Mouse (Mus musculus) hematopoietic stem cell, adult 5-6 weeks (primary cell): ENCODE measurements around the gene Msi1. TPM values are rescaled to one million over a fixed set of nuclear protein-coding genes. Genes with fewer than 3 reads are reported as not detected.
"Not testable (repeated sequence)": the region's sequence is repeated elsewhere in the genome, so short reads cannot be mapped to it uniquely, and the experiment has no call there.

ENCODE experiments used
- ATAC-seq, 2 experiments: fragments of 125-278 bp in 1 of 2; replicated peaks in 1 of 2; 2 replicates each; pipeline ENCODE4 v1.8.0; 2016 to 2017; ENCODE audit warnings: inconsistent platforms in 2 of 2, mild to moderate bottlenecking in 2 of 2, moderate number of reproducible peaks in 2 of 2, low read depth in 1 of 2, moderate TSS enrichment in 1 of 2; ENCODE audit not compliant: low FRiP score in 2 of 2, poor library complexity in 2 of 2, severe bottlenecking in 2 of 2, insufficient read depth in 1 of 2, low TSS enrichment in 1 of 2
- total RNA-seq: library from RNA; stranded (forward); fragments of 172-1452, 232-1000 nt; gene quantifications from 2 replicates; pipeline ENCODE4 v1.2.3, GENCODE M21; 2017

Msi1 gene
- total RNA-seq, 1 experiment from 2014 or later = not detected

DNA sequence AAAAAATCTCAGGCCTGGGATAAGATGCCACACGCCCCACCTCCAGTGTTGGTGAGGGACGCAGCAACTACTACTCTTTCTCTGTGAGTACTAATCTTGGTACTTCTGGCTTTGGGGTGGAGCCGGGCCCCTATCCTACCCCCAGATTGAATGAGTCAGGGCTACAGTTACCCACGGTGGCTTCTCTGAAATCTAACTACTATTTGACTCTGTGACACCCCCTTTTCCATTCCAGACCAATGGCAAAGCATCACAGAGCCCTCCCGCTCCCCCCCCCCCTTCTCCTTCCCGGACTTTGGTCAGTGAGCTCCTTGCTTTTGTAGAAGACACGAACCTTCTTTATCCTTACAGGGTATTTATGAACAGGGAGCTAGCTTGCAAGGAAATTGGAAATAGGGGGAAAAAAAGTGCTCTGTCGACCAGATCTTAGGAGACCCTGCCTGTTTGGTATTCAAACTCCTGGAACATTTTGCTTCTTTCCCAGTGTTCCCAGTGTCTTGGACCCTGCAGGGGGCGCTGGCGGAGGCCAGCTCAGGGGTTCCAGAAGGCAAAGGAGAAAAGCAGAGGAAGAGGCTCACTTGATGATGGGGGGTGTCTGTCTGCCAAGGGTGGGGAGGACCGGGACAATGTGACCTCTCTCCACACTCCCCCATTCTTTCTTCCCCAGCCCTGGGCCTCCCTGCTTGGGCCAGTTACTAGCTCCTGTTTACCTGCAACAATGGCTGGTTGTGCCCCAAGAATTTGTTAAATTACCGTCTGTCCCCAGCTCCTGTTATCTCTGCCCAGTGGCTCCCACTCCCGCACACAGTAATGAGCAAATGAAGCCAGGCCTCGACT, 1.9 kb downstream of the Msi1 start:
- no peak for ATAC-seq

DNA sequence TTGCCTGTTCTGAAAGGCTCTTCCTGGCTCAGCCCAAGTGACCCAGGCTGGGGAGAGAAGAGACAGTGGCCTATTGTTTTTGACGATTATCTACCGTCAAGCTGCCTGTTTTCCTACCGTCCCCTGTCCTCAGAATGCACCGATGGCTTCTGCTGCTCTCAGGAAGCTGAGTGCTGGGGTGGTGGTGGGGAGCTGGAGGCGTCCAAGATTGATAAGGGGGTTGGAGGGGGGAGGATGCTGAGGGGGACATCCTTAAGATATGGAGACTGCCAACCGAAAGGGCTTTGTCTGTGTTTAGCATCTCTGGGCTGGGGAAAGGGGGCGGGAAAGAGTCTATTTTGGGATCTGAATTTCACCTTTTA, 2.5 kb downstream of the Msi1 start:
- ATAC-seq = no peak

DNA sequence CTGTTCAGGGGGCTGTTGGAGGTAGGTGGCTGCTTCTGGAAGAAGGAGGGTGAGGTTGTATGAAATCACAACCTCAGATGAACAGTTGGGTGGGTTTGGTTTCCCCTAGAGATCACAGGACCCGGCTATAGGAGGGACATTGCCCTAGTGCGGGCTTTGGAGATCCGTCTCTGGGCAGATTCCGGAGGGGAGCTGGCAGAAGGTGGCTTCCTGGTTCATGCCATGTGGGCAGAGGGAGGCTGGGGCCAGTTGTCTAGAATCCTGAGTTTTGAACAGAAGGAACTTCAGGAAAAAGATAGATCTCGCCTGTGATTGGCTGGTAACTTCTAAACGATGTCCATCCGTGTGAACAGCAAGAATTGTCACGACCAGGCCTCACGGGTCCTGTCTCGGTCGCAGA, 3.0 kb downstream of the Msi1 start:
- ATAC-seq = no peak

DNA sequence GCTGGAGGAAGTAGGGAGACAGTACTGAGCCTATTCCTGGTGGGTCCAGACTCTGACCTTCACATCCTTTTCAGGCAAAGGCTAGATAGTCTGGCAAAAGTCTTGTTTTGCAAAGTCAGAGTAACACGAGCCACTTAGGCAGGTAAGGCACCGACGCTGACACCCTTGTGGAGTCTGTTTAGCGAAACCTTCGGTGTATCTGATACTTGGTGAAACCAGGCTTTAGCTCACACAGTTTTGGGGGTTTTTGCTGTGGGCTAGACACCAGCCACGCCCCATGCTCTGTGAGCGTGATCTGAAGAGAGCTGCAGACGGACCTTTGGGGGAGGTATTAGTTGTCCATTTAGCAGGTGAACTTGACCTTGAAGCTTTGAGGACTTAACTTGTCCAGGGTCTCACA, 3.8 kb downstream of the Msi1 start:
- ATAC-seq = no peak

DNA sequence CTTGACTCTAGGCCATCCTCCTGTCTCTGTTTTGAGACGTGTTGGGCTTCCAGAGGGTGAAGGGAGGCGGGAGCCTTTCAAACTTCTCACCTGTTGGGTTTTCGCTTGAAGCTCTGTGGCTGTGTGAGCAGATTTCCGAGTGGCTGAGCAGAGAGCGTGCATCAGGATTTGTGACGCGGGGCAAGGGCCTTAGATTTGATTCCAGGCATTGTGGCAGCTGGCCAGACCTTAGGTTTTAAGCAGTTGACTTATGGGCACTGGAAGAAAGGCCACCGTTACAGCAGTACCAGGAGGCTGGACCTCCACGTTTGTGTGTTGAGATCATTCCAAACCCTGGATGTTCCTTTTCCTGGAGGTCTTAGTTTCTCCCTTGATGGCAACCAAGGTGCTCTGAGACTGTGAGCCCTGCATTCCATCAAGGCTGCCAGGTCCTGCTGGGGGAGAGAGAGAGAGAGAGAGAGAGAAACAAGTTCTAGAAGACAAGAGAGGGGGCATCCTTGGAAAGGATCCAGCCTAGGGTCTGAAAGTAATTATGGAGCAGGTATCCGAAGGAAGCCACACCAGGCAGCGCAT, 5.0 kb downstream of the Msi1 start:
- no peak for ATAC-seq

DNA sequence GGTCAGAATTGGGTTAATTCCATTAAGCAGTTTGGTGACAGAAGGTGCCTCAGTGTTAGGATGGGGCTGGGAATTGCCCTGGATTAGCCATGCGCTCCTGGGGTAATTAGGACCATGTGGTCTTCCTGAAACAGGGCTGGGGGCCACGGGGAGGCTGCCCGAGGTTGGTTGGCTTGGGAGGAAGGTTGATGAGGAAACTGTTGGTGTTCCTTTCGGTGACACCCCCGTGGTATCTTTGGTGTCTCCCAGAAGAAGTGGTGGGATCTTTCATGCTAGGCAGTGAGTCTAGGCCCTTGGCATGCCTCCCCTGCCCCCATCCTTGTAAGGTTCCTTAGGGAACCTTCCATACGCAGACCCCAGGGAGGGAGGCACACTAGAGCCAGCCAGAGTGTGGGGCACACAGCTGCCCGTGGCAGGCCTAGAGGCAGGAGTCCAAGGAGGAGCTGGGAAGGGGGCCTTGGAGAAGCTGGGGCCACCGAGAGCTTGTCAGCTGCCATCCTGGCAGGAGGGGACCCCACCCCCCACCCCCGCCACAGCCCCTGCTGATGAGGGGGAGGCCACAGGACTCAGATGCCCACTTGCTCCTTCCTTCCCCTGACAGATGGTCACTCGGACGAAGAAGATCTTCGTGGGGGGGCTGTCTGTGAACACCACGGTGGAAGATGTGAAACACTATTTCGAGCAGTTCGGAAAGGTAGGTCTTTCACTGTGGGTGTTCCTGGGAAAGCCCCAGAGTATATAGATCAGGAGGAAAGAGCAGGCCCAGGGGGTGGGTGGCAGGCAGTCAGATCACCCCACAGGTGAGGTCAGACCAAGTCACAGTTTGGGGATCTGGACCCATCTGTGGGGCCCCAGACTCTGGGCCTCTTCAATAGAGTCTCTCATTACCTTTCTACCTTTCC, 5.7 kb downstream of the Msi1 start:
- ATAC-seq = no peak

DNA sequence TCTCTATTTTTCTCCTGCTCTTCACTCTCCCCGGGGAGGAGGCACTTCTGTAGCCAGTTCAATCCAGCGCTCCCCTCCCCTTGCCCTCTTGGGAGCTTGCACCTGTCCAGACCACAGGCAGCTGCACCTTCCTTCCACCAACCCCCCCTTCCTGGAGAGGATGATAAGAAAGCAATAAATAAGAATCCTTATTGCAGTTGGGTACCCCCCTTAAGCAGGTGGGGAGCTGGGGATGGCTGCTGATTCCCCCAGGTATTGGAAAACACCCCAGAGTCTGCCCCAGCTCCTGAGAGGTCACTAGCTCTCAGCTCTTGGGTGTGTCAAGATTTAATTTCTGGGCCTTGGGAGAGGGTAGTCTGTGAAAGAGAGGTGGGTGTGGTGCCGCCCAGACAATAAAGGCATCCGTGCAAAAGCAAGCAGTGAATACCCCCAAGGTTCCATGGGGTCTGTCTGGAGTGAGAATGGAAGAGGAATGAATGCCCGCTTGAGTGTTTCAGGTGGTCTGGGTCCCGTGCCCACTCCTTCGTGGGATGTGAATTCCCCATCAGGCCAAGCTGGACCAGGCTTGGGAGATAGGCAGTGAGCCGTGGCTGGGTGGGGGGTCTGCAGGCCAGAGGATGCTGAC, 6.5 kb downstream of the Msi1 start:
- ATAC-seq = no peak

DNA sequence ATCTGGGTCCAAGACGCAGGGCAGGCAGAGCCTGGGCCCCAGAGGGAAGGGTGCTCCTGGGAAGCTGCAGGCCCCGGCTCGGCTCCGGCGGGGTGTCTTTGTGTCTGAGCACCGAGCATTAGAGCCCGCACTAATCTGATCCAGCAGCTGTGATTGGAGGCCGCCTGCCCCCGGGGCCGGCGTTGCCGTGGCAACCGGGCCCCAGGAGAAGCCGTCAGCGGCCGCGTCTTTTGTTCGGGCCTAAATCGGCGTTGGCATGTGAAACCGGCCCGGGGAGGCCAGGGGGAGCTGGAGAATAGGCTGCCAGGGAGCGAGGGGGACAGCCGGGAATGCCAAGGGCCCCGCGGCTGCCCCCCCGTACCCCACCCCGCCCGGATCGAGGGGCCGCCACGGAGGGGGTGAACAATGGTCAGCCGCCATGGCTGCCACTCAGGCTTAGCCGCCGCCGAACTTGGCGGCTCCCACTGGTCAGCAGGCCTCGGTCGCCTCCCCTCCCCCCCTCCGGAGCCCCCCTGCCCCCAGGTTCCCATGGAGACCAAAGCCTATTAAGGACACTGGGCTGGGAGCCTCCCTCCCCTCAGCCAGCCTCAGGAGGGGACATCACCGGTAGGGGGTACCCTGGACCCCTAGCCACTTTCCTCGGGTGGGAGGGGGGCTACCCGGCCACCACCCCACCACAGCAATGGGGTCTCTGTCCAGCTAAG, 7.2 kb downstream of the Msi1 start:
- 0 out of 4 replicates have a peak, but pooled peaks of 1 of the 2 experiments have one; percentile 30 for ATAC-seq

DNA sequence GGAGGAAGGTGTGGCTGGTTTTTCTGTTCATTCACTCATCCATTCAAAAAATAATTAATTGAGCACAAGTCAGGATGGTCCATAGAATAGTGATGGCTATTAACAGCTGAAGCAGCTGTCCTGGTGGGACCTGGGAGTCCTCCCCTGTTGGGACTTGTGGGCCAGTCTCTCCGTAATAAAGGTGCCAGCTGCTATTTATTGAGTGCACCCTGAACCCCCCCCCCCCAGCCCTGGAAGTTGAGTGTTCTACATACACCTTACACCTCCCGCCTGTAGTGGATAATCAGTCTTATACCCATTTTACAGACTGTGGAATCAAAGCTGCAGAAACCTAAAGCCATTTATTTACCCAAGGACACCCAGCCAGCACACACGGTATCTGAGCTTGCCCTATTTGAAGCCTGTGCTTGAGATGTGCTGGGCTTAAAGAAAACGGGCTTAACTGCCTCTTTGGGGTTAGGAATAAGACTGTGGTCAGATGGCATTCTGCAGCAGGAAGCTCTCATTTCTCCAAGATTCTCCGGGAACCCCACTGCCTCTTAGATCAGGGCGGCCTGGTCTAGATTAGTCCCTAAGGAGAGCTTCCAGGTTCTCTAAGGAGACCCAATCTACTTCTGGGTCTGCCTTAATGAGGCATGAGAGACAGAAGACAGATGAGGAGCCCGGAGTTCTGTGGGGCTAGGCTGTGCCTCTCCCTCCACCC, 8.0 kb downstream of the Msi1 start:
- ATAC-seq = no peak

DNA sequence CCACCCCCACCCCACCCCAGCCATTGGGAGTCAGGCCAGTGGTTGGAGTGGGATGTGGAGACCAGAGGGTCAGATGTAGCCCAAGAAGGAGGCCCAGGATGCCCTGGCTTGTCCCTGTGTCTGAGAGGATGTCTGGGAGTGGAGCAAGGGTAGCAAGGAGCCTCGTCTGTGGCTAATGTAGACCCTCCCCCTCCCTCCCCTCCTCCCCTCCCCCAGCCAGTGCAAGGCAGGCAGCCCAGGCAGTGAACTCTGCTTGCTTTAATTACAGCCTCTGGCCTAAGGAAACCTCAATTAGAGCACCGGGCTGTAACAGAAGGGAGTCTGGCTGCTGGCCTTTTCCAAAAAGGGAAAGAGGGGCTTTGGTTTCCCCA, 8.5 kb downstream of the Msi1 start:
- no peak for ATAC-seq

DNA sequence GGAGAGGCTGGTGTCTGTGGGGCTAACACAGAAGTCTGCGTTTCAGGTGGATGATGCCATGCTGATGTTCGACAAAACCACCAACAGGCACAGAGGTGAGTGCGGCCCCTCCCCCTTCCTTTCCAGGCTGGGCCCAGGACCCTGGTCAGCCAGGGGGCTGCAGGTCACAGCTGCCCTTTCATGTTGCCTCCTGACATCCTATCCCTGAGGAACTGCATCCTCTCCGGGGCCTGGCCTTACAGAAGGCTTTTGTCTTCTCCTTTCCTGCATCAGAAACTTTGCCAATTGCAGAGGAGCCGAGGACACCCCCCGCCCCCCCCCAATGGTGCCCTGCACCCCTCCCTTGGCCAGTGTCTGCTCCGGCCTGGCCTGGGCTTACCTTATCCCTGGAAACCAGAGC, 9.3 kb downstream of the Msi1 start:
- ATAC-seq = no peak

DNA sequence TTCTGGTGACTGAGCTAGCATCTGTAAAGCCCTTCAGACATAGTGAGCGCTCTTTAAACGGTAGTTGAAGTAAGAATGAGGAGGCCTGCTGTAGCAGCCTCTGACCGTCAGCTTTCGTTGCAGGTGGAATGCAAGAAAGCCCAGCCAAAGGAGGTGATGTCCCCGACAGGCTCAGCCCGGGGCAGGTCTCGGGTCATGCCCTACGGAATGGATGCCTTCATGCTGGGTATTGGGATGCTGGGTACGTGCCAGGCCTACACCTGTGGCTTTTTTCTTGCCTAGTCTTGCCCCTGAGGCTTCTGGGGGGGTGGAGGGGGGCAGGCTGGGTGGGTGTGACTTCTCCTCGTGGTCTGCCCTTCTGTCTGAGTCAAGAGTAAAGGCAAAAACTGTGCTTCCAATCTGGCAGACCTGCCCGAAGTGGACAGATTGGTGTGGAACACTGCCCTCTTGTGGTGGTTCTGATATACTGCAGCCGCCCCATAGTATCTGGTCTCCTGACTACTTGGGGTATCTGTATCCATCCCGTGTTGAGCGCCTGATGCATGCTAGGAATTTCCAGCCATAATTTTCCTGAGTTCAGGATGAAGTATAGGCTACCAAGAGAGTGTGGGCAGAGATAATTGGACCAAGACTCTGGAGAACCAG, 11.9 kb downstream of the Msi1 start:
- peak; percentile 64 to 79 for ATAC-seq

DNA sequence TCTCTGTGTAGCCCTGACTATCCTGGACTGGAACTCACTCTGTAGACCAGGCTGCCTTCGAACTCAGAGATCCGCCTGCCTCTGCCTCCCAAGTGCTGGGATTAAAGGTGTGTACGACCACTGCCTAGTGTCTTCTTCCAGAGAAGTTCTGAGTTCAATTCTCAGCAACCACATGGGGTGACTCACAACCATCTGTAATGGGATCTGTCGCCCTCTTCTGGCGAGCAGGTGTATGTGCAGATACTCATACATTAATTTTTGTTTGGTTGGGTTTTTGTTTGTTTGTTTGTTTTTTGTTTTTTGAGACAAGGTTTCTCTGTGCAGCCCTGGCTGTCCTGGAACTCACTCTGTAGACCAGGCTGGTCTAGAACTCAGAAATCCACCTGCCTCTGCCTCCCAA, 13.3 kb downstream of the Msi1 start:
- not testable (repeated sequence) for ATAC-seq

DNA sequence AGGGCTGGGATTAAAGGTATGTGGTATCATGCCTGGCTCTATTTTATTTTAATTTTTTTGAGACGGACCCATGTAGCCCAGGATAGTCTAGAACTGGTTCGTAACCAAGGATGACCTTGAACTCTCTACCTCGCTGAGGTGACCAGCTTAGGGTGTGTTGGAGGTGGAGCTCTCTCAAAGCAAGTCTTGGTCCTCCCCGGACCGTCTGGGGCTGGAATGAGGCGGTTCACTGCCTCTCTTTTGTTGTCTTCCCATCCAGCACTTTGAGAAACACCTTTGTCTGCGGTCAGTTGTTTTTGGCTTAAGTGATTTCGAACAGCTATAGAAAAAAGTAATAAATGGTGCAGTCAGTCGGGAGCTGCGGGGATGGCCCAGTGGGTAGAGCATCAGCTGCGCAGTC, 14.7 kb downstream of the Msi1 start:
- no peak for ATAC-seq

DNA sequence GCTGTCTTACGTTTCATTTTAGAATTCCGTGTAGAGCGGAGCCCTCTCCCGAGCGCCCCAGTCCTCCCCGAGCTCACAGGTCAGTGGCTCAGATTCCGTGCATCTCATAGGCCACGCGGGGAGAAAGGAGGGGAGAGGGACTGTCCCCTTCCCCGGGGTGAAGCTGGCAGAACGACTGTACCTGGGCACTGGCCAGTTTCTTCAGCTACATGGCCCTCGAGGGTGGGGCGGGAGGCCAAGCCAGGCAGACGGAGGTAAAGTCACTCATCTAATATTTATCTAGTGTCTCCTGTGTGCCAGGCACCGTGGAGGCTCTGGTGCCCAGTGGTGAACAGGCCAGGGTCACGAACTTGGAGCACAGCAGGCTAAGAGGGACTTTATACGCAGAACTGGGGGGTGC, 17.7 kb downstream of the Msi1 start:
- ATAC-seq = no peak

DNA sequence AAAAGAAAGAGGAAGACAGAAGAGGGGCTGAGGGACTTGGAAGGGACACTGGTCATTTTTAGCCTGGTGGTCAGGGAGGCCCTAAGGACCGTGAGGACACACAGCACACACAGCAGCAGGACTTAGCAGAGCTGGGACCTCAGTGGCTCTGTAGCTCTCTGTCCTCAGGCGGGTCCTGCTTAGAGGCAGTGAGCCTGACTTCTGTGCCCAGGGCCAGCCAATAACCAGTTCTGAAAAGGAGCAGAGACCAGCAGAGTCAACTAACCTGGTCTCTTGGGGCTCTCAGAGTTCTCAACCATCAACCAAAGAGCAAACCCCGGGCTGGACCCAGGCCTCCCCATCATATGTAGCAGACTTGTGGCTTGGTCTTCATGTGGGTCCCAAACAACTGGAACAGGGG, 19.8 kb downstream of the Msi1 start:
- no peak for ATAC-seq
